Mouse (Mus musculus) myocyte (in vitro differentiated cells): ENCODE results near the gene Hat1. TPM values are rescaled to one million over a fixed set of nuclear protein-coding genes. Genes with fewer than 3 reads are reported as not detected.
A peak's percentile ranks its signal among the peaks of the same experiment; 100 is the strongest.

Source experiments
- H3K27me3 ChIP-seq: one replicate; pipeline ENCODE4 v1.6.1; 2011; ENCODE audit not compliant: control insufficient read depth, insufficient read depth, insufficient read length
- H3K36me3 ChIP-seq: one replicate; pipeline ENCODE4 v1.6.1; 2011; ENCODE audit not compliant: control insufficient read depth, insufficient read depth
- H3K4me2 ChIP-seq: one replicate; pipeline ENCODE4 v1.6.1; 2011; ENCODE audit warnings: low read depth, control low read depth
- H3K4me3 ChIP-seq: one replicate; pipeline ENCODE4 v1.5.1; 2011; ENCODE audit warnings: mild to moderate bottlenecking, control low read depth, moderate library complexity
- H3K79me2 ChIP-seq: one replicate; pipeline ENCODE4 v1.6.1; 2011; ENCODE audit not compliant: control insufficient read depth, insufficient read depth
- H3ac ChIP-seq: one replicate; pipeline ENCODE4 v1.6.1; 2011; ENCODE audit not compliant: control insufficient read depth, insufficient read length
- CEBPB ChIP-seq: IDR thresholded peaks from 2 replicates; pipeline ENCODE4 v1.6.1; 2011; ENCODE audit warnings: mild to moderate bottlenecking, moderate library complexity; ENCODE audit not compliant: poor library complexity, insufficient read depth, severe bottlenecking
- E2F4 ChIP-seq: IDR thresholded peaks from one replicate; pipeline ENCODE4 v1.6.1; 2011; ENCODE audit warnings: mild to moderate bottlenecking, control low read depth, moderate library complexity; ENCODE audit not compliant: insufficient read depth
- MAX ChIP-seq: IDR thresholded peaks from one replicate; pipeline ENCODE4 v1.6.1; 2011; ENCODE audit warnings: low read depth, mild to moderate bottlenecking, control low read depth
- MYOD1 ChIP-seq, 3 experiments: IDR thresholded peaks; one replicate each; pipeline ENCODE4 v1.6.1; 2011; ENCODE audit warnings: control low read depth in 2 of 3, low read depth in 2 of 3, mild to moderate bottlenecking in 2 of 3, moderate library complexity in 1 of 3; ENCODE audit not compliant: insufficient read length in 2 of 3, control insufficient read depth in 1 of 3
- MYOG ChIP-seq, 3 experiments: IDR thresholded peaks; one replicate each; pipeline ENCODE4 v1.6.1; 2011; ENCODE audit warnings: control low read depth in 2 of 3, low read depth in 2 of 3, mild to moderate bottlenecking in 2 of 3; ENCODE audit not compliant: insufficient read length in 2 of 3, control insufficient read depth in 1 of 3, insufficient read depth in 1 of 3
- POLR2A ChIP-seq: IDR thresholded peaks from one replicate; pipeline ENCODE4 v1.6.1; 2011; ENCODE audit warnings: low read depth, mild to moderate bottlenecking, control low read depth, moderate library complexity; ENCODE audit not compliant: insufficient read length
- POLR2AphosphoS2 ChIP-seq: IDR thresholded peaks from one replicate; pipeline ENCODE4 v1.6.1; 2011; ENCODE audit warnings: low read depth, control low read depth; ENCODE audit not compliant: insufficient read length
- REST ChIP-seq: IDR thresholded peaks from one replicate; pipeline ENCODE4 v1.6.1; 2011; ENCODE audit warnings: mild to moderate bottlenecking, control low read depth, moderate library complexity; ENCODE audit not compliant: insufficient read depth, insufficient read length
- SRF ChIP-seq: IDR thresholded peaks from one replicate; pipeline ENCODE4 v1.6.1; 2011; ENCODE audit warnings: low read depth; ENCODE audit not compliant: control insufficient read depth, insufficient read length
- TCF12 ChIP-seq: IDR thresholded peaks from one replicate; pipeline ENCODE4 v1.6.1; 2011; ENCODE audit warnings: mild to moderate bottlenecking, control low read depth; ENCODE audit not compliant: poor library complexity, insufficient read depth, severe bottlenecking
- TCF3 ChIP-seq: IDR thresholded peaks from one replicate; pipeline ENCODE4 v1.6.1; 2011; ENCODE audit warnings: low read depth, control low read depth; ENCODE audit not compliant: insufficient read length
- USF1 ChIP-seq: IDR thresholded peaks from one replicate; pipeline ENCODE4 v1.6.1; 2011; ENCODE audit warnings: low read depth, mild to moderate bottlenecking, control low read depth, moderate library complexity
- polyA plus RNA-seq: library from polyadenylated mRNA; unstranded; fragments of >200 nt; fragmentation: generic; extraction: Trizol; gene quantifications from one replicate; pipeline ENCODE4 v1.2.1, GENCODE M21; 2012; ENCODE audit warnings: missing spikeins

Gene Hat1
- polyA plus RNA-seq, 1 experiment: 16.0 TPM

DNA sequence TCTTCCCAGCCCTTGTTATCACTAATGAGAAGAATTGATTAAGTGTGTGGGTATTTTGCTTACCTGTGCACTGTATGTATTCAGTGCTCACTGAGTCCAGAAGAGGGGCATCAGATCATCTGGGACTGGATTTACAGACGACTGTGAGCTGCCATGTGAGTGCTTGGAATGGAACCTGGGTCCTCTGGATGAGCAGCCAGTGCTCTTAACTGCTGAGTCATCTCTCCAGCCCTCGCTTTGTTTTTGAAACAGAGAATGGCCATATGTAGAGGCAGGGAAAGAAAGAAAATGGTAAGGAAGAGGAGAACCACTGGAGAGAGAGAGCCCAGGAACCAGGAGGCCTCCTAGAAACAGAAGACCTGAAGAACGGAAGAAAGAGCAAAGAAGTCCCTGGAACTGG lies 73.8 kb downstream of the Hat1 start:
- no peak for TF ChIP-seq TCF3
- TF ChIP-seq MYOD1 (IDR thresholded peaks at IDR 0.05; ENCODE audit: control insufficient read depth in 1 of 3, insufficient read length in 2 of 3, low read depth in 2 of 3): no peak
- TF ChIP-seq E2F4: no peak
- TF ChIP-seq SRF: no peak
- TF ChIP-seq REST: no peak
- TF ChIP-seq POLR2AphosphoS2: no peak
- TF ChIP-seq MAX: no peak
- no peak for TF ChIP-seq MYOG (IDR thresholded peaks at IDR 0.05; ENCODE audit: control insufficient read depth in 1 of 3, insufficient read depth in 1 of 3, insufficient read length in 2 of 3, low read depth in 2 of 3)
- no peak for TF ChIP-seq TCF12
- H3K36me3 ChIP-seq: no peaks in the 10 kb centered on the region
- H3K4me2 ChIP-seq: no peak overlapping the region
- no peaks in the 10 kb centered on the region for H3K79me2 ChIP-seq
- no peak overlapping the region for H3K4me3 ChIP-seq
- H3ac ChIP-seq: no peak overlapping the region
- H3K27me3 ChIP-seq: no peaks in the 10 kb centered on the region

DNA sequence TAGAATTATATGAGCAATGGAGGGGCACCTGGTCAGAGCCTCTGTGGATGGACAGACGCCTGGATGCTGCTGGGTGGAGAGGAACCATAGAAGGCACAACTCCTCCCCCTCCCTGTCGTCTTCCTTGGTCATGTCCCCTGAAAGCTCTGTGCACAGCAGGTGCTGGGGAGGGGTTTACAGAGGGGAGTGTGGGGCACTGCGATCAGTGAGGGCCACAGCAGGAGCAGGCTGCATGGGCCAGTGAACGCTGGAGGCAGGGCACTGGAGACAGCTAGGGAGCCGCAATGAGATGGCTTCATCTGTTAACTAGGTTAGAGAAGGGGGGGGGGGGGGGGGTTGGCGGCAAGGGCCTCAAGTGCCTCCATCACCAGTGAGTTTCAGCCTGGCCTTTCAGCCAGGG lies 77.3 kb downstream of the Hat1 start:
- no peak overlapping the region for H3K4me3 ChIP-seq
- H3K36me3 ChIP-seq: no peaks in the 10 kb centered on the region
- H3K4me2 ChIP-seq: no peak overlapping the region
- H3K27me3 ChIP-seq: no peaks in the 10 kb centered on the region
- no peaks in the 10 kb centered on the region for H3K79me2 ChIP-seq
- no peak overlapping the region for H3ac ChIP-seq
- TF ChIP-seq MYOG (IDR thresholded peaks at IDR 0.05; ENCODE audit: control insufficient read depth in 1 of 3, insufficient read depth in 1 of 3, insufficient read length in 2 of 3, low read depth in 2 of 3): no peak
- TF ChIP-seq SRF: no peak
- no peak for TF ChIP-seq E2F4
- TF ChIP-seq REST: no peak
- no peak for TF ChIP-seq MYOD1 (IDR thresholded peaks at IDR 0.05; ENCODE audit: control insufficient read depth in 1 of 3, insufficient read length in 2 of 3, low read depth in 2 of 3)
- no peak for TF ChIP-seq TCF3

DNA sequence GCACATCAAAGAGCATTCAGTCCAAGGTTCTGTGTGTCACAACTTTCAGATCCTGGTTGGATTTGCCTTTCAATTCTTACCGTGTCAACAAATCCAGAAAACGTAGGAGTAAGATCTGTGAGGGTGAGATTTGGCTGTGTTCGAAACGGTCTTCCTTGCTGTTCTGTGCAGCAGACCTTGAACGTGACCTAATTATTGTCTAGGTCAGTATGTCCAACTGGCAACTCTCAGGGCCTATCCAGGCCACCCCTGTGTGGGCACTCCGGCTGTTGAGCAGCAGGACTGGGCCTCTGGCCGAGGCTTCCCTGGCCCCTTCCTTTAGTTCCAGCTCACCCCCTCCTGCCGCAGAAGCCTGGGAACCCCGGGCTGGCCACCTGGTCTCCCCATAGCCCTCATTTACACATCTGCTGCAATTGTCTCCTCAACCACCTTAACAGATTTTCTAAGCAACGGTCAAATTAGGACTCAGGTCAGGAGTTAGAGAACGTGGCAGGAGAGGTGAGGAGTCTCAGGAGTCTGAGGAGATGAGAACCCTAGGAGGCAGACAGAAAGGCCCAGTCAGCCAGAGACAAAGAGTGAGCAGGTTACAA lies 78.2 kb downstream of the Hat1 start:
- Histone ChIP-seq H3K4me3 (no peak overlapping the region), H3K36me3 (no peaks in the 10 kb centered on the region), H3K79me2 (no peaks in the 10 kb centered on the region), H3K27me3 (no peaks in the 10 kb centered on the region), H3ac (no peak overlapping the region), H3K4me2 (no peak overlapping the region)
- TF ChIP-seq MAX: no peak
- no peak for TF ChIP-seq MYOG (IDR thresholded peaks at IDR 0.05; ENCODE audit: control insufficient read depth in 1 of 3, insufficient read depth in 1 of 3, insufficient read length in 2 of 3, low read depth in 2 of 3)
- TF ChIP-seq CEBPB: no peak
- TF ChIP-seq SRF: no peak
- no peak for TF ChIP-seq MYOD1 (IDR thresholded peaks at IDR 0.05; ENCODE audit: control insufficient read depth in 1 of 3, insufficient read length in 2 of 3, low read depth in 2 of 3)
- no peak for TF ChIP-seq E2F4
- TF ChIP-seq TCF12: no peak
- TF ChIP-seq REST: no peak
- no peak for TF ChIP-seq USF1
- no peak for TF ChIP-seq TCF3
- TF ChIP-seq POLR2AphosphoS2: no peak
- no peak for TF ChIP-seq POLR2A

DNA sequence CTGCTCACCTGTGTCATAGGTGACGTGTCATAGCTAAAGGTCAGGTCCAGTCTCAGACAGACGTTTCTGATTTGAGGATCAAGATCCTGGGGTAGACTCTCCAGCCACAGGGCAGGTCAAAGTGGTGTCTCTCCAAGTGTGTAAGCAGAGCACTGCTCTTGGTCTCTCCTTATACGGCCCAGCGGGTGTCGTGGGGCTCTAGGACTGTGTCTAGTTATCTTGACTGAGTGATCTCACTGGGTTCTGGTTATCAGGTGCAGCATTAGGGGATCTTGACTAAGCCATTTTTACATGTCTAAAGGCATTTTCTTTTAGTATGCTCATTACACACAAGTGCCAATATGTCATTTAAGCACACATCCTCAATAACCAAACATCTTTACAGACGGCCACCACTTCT lies 82.3 kb downstream of the Hat1 start:
- TF ChIP-seq TCF12 (no peak), POLR2A (no peak), E2F4 (no peak)
- Histone ChIP-seq H3ac (no peak overlapping the region), H3K79me2 (no peaks in the 10 kb centered on the region), H3K4me2 (no peak overlapping the region), H3K36me3 (no peaks in the 10 kb centered on the region), H3K27me3 (no peaks in the 10 kb centered on the region), H3K4me3 (no peak overlapping the region)

DNA sequence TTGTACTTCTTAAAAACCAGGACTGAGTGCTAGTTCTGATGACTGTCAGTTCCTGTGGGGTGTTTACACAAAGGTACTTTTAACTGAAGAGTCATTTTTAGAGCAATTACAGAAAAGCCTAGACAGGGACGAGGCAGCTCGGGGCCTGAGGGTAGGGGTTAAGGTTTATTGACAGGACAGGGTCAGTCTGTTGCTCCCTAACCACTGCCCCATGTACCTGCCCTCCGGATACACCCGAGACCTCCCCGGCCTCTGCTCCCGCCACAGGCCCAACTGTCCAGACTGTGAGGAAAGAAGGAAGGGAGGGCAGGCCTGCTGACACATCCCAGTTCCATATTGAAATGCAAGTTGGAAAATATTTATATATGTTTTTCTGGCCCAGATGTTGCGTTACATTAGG lies 85.1 kb downstream of the Hat1 start:
- Histone ChIP-seq H3K27me3 (no peaks in the 10 kb centered on the region), H3K36me3 (no peaks in the 10 kb centered on the region), H3K79me2 (no peaks in the 10 kb centered on the region), H3K4me3 (no peak overlapping the region), H3ac (no peak overlapping the region), H3K4me2 (peak overlapping the region; percentile 57)
- no peak for TF ChIP-seq TCF3
- TF ChIP-seq MYOD1 (IDR thresholded peaks at IDR 0.05; ENCODE audit: control insufficient read depth in 1 of 3, insufficient read length in 2 of 3, low read depth in 2 of 3): no peak
- TF ChIP-seq USF1: no peak
- TF ChIP-seq POLR2AphosphoS2: no peak
- no peak for TF ChIP-seq E2F4
- TF ChIP-seq SRF: no peak
- TF ChIP-seq POLR2A: no peak
- no peak for TF ChIP-seq MAX
- TF ChIP-seq REST: no peak
- TF ChIP-seq CEBPB: no peak
- TF ChIP-seq MYOG (IDR thresholded peaks at IDR 0.05; ENCODE audit: control insufficient read depth in 1 of 3, insufficient read depth in 1 of 3, insufficient read length in 2 of 3, low read depth in 2 of 3): no peak
- TF ChIP-seq TCF12: no peak

DNA sequence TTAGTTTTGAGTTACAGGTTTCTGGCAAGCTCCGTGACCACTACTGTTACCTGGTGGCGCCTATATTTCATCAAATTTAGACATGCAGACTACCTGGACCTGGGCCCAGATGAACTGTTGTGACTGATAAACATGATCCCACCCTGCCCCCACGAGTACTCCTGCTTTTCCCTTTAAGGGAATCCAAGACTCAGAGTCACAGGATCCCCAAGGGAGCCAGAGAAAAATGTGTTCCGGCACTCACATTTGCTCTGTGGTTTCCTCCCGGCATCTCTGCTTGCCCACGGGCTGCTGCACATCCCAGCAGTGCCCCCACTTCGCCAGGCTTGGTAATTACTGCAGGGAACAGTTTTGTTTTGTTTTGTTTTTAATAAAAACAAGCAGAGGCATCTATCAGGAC lies 85.6 kb downstream of the Hat1 start:
- H3K4me3 ChIP-seq: no peak overlapping the region
- no peak for TF ChIP-seq TCF12
- peak in 1 of 3 experiments; percentile 56 for TF ChIP-seq MYOG (IDR thresholded peaks at IDR 0.05; ENCODE audit: control insufficient read depth in 1 of 3, insufficient read depth in 1 of 3, insufficient read length in 2 of 3, low read depth in 2 of 3)
- peak; percentile 85 for TF ChIP-seq SRF
- H3ac ChIP-seq: no peak overlapping the region
- no peaks in the 10 kb centered on the region for H3K36me3 ChIP-seq
- peak overlapping the region; percentile 57 for H3K4me2 ChIP-seq
- no peaks in the 10 kb centered on the region for H3K79me2 ChIP-seq
- H3K27me3 ChIP-seq: no peaks in the 10 kb centered on the region
